Mouse (Mus musculus): ENCODE results near the gene Angel2.
A peak's percentile ranks its signal among the peaks of the same experiment; 100 is the strongest.

GRCm38 (mm10) chr1:190881422-190881821, 43.5 kb upstream of the Angel2 start:
- TF ChIP-seq CTCF (IDR thresholded peaks at IDR 0.05; ENCODE audit: low read depth): peak; percentile 69
- no peak for TF ChIP-seq EP300 (IDR thresholded peaks at IDR 0.05; ENCODE audit: low read depth)
